Mouse (Mus musculus): Measurements from ENCODE around the gene Rnf227. TPM values are rescaled to one million over a fixed set of nuclear protein-coding genes. Genes with fewer than 3 reads are reported as not detected.

Gene Rnf227
- polyA plus RNA-seq, 1 experiment from 2014 or later: 24.5 TPM

DNA sequence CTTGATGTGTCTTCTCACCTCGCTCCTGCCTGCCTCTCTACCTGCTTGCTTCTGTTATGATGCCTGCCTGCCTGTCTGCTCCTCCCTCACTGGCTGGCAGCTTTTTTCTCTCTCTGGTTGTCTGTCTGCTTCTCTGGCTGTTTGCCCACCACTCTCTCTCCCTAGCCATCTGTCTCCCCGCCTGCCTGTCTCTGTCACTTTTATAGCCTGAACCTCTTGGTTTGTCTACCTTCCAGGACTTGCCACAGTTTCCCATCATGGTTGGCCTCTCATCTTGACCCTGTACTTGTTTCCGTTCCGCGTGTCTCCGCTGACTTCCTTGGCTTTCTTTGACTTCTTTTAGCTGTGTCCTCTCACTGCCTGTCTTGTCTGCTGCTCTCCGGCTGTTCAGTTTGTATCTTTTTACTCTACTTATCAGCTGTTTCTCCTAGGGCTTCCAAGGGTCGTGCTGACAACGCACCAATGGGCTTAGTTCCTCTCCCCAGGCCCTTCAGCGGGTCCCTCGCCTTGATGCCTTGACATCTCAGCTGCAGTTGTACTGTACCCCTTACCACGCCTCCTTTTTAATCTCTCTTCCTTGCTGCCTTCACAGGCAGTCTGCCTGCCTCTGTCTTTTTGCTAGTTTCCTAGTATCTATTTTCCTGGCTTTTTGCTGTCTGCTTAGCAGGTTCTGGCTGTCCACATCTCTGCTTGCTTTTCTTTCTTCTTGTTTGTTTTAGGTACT lies 32.0 kb downstream of the Rnf227 start:
- no peak overlapping the region for H3K9ac ChIP-seq
- H3K27ac ChIP-seq (replicated peaks): peak overlapping the region; percentile 63
- no peaks in the 10 kb centered on the region for H3K27me3 ChIP-seq
- ATAC-seq (ENCODE audit: insufficient number of reproducible peaks, low FRiP score, low TSS enrichment, low read depth): no peak
- H3K4me1 ChIP-seq: peaks cover 30% of the 10 kb centered on the region
- H3K4me3 ChIP-seq (replicated peaks): no peak overlapping the region; the same call in 1 of the 2 replicates
- no peak overlapping the region for H3K4me2 ChIP-seq (replicated peaks)
- H3K9me3 ChIP-seq (replicated peaks): no peaks in the 10 kb centered on the region
- H3K36me3 ChIP-seq: peaks cover 19% of the 10 kb centered on the region; the same call in 1 of the 2 replicates
- 53% methylated on average over 12 of the region's 12 CpGs for WGBS

DNA sequence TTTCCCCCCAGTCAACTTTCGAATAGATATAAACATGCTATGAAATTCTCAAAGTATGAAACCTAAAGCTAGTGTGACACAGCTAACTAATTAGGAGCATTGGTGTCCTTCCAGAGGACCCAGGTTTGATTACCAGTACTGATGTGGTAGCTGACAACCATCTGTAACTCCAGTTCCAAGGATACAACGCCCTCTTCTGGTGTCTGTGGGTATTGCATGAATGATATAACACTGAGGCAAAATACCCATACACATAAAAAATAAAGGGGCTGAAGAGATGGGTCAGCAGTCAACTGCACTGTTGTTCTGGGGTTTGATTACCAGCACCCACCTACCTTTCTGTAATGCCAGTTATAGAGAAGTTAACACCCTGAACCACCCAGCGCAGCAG lies 32.5 kb downstream of the Rnf227 start:
- peak overlapping the region; percentile 63; the same call in 1 of the 2 replicates for H3K27ac ChIP-seq (replicated peaks)
- no peaks in the 10 kb centered on the region for H3K9me3 ChIP-seq (replicated peaks)
- H3K4me1 ChIP-seq: peaks cover 28% of the 10 kb centered on the region
- WGBS: 56% methylated on average over 3 of the region's 3 CpGs
- no peak overlapping the region for H3K9ac ChIP-seq
- ATAC-seq (ENCODE audit: insufficient number of reproducible peaks, low FRiP score, low TSS enrichment, low read depth): no peak
- no peak overlapping the region for H3K4me2 ChIP-seq (replicated peaks)
- H3K27me3 ChIP-seq: no peaks in the 10 kb centered on the region
- no peak overlapping the region for H3K4me3 ChIP-seq (replicated peaks)
- peaks cover 19% of the 10 kb centered on the region; the same call in 1 of the 2 replicates for H3K36me3 ChIP-seq

DNA sequence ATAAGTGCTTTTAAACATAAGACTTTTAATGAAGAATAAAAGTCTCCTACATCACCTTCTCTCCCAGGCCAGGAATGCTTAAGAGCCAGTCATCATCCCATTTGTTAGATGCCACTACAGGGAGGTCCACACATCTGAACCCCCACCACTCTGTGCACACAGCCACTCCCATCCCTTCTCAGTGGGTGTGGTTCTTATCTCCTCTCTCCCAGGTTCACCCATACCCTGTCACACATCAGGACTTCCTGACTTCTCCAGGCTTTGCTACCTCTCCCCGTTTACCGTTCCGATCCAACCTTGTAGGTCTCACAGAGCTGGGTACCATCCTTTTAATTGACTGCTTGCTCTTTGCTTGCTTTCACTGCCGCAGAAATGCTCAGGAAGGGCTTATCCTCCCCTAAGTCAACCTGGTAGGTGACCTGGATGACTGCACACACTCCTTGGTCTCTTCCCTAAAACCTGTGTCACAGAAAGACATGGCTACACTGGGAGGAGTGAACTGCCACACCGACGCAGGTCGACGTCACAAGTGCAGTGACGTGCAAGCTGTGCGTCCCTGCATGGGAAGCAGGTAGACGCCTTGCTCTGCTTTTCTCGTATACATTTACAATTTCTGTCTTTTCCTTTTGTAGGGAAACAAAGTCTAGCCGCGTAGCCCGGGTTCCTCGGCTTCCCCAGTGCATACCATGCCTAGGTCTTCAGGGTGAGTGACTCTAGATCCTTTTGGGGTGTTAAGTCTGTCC lies 33.1 kb downstream of the Rnf227 start:
- WGBS: 94% methylated on average over 16 of the region's 16 CpGs
- Histone ChIP-seq H3K4me3 (replicated peaks) (no peak overlapping the region), H3K27me3 (no peaks in the 10 kb centered on the region), H3K36me3 (peaks cover 19% of the 10 kb centered on the region; the same call in 1 of the 2 replicates), H3K4me1 (peaks cover 22% of the 10 kb centered on the region), H3K9me3 (replicated peaks) (no peaks in the 10 kb centered on the region), H3K9ac (no peak overlapping the region), H3K4me2 (replicated peaks) (no peak overlapping the region), H3K27ac (replicated peaks) (no peak overlapping the region)
- ATAC-seq (ENCODE audit: insufficient number of reproducible peaks, low FRiP score, low TSS enrichment, low read depth): no peak

DNA sequence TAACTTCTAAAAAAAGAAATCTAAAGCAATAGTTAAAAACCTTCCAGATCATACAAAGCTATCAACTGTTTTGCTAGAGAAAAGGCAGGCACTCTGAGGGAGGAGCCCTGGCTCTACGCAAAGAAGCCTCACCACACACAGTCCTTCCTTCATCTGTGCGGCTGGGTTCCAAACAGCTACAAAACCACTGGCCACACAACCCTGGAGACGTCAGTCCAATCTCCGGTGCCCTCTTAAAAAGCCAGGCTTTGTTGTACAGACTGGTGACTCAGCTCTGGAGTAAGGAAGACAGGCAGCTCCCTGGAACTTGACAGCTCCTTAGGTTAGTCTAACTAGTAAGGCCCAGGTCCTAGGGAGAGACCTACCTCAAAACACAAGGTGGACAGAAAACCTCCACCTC lies 35.4 kb downstream of the Rnf227 start:
- H3K27me3 ChIP-seq: no peaks in the 10 kb centered on the region
- no peak overlapping the region for H3K27ac ChIP-seq (replicated peaks)
- WGBS: 71% methylated on average over 4 of the region's 4 CpGs
- no peak overlapping the region for H3K9ac ChIP-seq
- no peak overlapping the region for H3K4me3 ChIP-seq (replicated peaks)
- peaks cover 19% of the 10 kb centered on the region; the same call in 1 of the 2 replicates for H3K36me3 ChIP-seq
- H3K4me2 ChIP-seq (replicated peaks): no peak overlapping the region
- H3K9me3 ChIP-seq (replicated peaks): no peaks in the 10 kb centered on the region
- peaks cover 20% of the 10 kb centered on the region for H3K4me1 ChIP-seq
- ATAC-seq (ENCODE audit: insufficient number of reproducible peaks, low FRiP score, low TSS enrichment, low read depth): no peak

DNA sequence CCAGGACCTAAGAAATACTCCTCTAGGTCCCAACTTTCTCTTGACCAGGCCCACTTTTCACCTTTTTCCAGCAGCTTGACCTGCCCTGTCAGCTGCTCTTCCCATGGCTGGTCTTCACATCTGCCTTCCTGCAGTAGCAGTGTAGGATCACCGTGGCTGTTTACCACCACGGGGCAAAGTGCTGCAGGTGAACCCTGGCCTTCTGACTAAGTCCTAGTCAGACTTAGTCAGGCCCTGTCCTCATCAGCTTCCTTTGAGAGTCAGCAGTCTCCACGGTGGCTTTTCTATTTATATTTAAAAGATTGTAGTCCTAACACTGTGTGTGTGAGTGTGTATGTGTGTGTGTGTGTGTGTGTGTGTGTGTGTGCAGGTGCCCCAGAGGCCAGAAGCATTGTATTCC lies 37.5 kb downstream of the Rnf227 start:
- Histone ChIP-seq H3K4me2 (replicated peaks) (no peak overlapping the region), H3K4me3 (replicated peaks) (no peak overlapping the region), H3K36me3 (peaks cover 16% of the 10 kb centered on the region; the same call in 1 of the 2 replicates), H3K9me3 (replicated peaks) (no peaks in the 10 kb centered on the region), H3K4me1 (0 out of 2 replicates have a peak, but pooled peaks cover 3% of the 10 kb centered on the region), H3K9ac (no peak overlapping the region), H3K27me3 (no peaks in the 10 kb centered on the region), H3K27ac (replicated peaks) (no peak overlapping the region)
- ATAC-seq (ENCODE audit: insufficient number of reproducible peaks, low FRiP score, low TSS enrichment, low read depth): no peak
- WGBS: 66% methylated on average over 3 of the region's 3 CpGs

DNA sequence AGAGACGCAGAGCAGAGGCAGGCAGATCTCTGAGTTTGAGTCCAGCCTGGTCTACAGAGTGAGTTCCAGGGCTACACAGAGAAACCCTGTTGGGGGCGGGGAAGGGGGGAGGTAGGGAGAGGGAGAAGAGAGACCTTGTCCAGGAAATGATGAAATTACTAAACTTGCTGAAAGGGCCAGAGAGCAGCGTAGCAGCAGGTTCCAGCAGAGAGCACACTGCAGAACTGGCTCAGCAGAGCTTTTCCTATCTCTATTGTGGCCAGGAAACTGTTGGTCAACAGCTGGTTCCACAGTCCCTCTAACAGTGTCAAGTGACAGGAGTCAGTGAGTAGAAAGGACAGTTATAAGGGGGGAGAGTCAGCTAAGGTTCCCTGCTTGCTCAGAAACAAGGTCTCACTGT lies 39.3 kb downstream of the Rnf227 start:
- Histone ChIP-seq H3K27me3 (no peaks in the 10 kb centered on the region), H3K4me3 (replicated peaks) (no peak overlapping the region), H3K9ac (no peak overlapping the region), H3K4me1 (0 out of 2 replicates have a peak, but pooled peaks cover 5% of the 10 kb centered on the region), H3K36me3 (0 out of 2 replicates have a peak, but pooled peaks cover 5% of the 10 kb centered on the region), H3K4me2 (replicated peaks) (no peak overlapping the region), H3K27ac (replicated peaks) (no peak overlapping the region), H3K9me3 (replicated peaks) (no peaks in the 10 kb centered on the region)
- no peak for ATAC-seq (ENCODE audit: insufficient number of reproducible peaks, low FRiP score, low TSS enrichment, low read depth)
- 83% methylated on average over 3 of the region's 3 CpGs for WGBS

DNA sequence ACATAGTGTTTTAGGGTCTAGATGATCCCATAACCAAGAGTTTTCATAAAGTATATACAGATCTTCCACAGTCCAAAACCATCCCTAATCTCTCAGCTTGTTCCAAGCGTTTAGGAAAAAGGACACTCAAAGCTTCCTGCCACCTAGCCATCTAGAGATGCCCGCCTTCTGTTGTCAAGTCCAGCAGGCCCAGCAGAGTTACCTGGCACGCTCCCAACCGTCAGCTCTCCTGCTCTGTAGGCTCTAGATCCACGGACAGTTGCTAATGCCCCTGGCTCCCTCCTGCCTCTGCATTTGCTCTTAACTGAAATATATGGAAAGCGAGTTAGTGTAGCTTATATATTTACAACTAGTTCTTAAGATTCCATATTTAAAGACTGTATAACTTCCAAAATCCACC lies 41.1 kb downstream of the Rnf227 start:
- ATAC-seq (ENCODE audit: insufficient number of reproducible peaks, low FRiP score, low TSS enrichment, low read depth): no peak
- no peak overlapping the region for H3K9ac ChIP-seq
- no peak overlapping the region for H3K4me3 ChIP-seq (replicated peaks)

DNA sequence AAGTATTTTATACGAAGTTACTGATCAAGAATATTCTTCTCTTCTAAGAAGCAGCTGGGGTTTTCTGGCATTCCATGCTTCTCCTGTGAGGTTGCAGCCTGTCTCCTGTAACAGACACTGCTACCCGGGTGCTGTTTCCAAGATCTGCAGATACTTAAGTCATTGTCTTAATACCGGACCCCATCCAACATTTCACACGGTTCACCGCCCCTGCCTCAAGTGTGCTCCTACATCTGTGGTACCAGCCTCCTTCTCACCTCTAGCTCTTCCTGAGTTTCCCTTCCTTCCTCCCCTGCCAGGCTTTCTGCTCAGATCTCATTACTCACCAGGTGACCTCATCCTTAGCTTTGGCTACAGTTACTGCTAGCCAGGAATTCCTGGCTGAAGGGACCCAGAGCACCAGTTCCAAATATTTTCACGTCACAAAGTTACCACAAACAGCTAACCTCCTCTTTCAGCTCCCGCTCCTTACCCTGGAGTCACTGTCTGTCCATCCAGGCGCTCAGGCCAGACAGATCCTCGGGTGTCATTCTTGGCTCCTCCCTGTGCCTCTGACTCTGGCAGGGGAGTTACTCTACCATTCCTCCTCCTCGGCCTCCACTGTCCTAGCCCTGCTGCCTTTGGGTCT lies 42.3 kb downstream of the Rnf227 start:
- Histone ChIP-seq H3K9me3 (replicated peaks) (no peaks in the 10 kb centered on the region), H3K4me1 (0 out of 2 replicates have a peak, but pooled peaks cover 5% of the 10 kb centered on the region), H3K27ac (replicated peaks) (no peak overlapping the region), H3K9ac (no peak overlapping the region), H3K36me3 (no peaks in the 10 kb centered on the region), H3K27me3 (no peaks in the 10 kb centered on the region), H3K4me2 (replicated peaks) (no peak overlapping the region), H3K4me3 (replicated peaks) (no peak overlapping the region)
- WGBS: 58% methylated on average over 10 of the region's 10 CpGs
- ATAC-seq (ENCODE audit: insufficient number of reproducible peaks, low FRiP score, low TSS enrichment, low read depth): no peak

More for the DNA sequence above, 41.1 kb downstream of the Rnf227 start:
- 0 out of 2 replicates have a peak, but pooled peaks cover 2% of the 10 kb centered on the region for H3K36me3 ChIP-seq
- H3K27ac ChIP-seq (replicated peaks): no peak overlapping the region
- 77% methylated on average over 6 of the region's 6 CpGs for WGBS
- H3K9me3 ChIP-seq (replicated peaks): no peaks in the 10 kb centered on the region
- H3K27me3 ChIP-seq: no peaks in the 10 kb centered on the region
- H3K4me2 ChIP-seq (replicated peaks): no peak overlapping the region
- 0 out of 2 replicates have a peak, but pooled peaks cover 5% of the 10 kb centered on the region for H3K4me1 ChIP-seq

DNA sequence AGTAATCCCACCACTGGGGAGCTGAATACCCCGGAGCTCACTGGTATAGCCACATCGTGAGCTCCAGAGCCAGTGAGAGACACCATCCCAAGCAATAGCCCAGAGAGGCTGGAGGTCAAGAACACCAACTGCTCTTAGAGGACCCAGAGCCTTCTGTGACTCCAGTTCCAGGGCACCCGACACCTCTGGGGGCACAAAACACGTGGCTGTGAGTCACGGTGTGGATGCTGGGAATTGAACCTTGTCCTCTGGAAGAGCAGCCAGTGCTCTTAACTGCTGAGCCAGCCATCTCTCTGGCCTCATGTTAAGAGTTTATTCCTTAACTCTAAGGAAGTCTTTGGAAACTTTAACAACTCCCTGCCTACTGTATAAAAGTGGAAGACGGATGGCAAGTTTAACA lies 44.7 kb downstream of the Rnf227 start:
- no peak for ATAC-seq (ENCODE audit: insufficient number of reproducible peaks, low FRiP score, low TSS enrichment, low read depth)
- 73% methylated on average over 6 of the region's 6 CpGs for WGBS
- Histone ChIP-seq H3K27ac (replicated peaks) (no peak overlapping the region), H3K4me3 (replicated peaks) (no peak overlapping the region), H3K4me1 (peaks cover 12% of the 10 kb centered on the region), H3K36me3 (no peaks in the 10 kb centered on the region), H3K4me2 (replicated peaks) (no peak overlapping the region), H3K9me3 (replicated peaks) (no peaks in the 10 kb centered on the region), H3K27me3 (no peaks in the 10 kb centered on the region), H3K9ac (no peak overlapping the region)

DNA sequence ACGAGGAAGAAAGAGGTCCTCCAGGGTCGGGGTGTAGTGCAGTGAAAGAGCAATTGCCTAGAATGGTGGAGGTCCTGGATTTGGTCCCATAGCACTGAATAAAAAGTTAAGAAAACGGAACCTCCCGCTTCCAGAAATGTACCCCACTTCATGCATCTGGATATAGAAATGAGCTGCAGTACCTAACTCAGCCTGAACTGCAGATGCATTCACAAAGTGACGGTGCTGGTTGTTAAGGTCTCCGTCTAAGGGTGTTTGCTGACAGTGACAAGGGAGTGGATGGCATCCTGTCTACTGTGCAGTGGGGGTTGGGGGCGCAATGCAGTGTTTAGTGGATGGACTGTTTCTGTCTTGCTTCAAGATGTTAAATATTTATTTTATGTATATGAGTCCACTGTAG lies 46.5 kb downstream of the Rnf227 start:
- Histone ChIP-seq H3K27ac (replicated peaks) (no peak overlapping the region), H3K36me3 (no peaks in the 10 kb centered on the region), H3K9ac (no peak overlapping the region), H3K9me3 (replicated peaks) (no peaks in the 10 kb centered on the region), H3K27me3 (no peaks in the 10 kb centered on the region), H3K4me1 (peaks cover 16% of the 10 kb centered on the region), H3K4me3 (replicated peaks) (no peak overlapping the region), H3K4me2 (replicated peaks) (no peak overlapping the region)
- ATAC-seq (ENCODE audit: insufficient number of reproducible peaks, low FRiP score, low TSS enrichment, low read depth): no peak
- 82% methylated on average over 7 of the region's 7 CpGs for WGBS

DNA sequence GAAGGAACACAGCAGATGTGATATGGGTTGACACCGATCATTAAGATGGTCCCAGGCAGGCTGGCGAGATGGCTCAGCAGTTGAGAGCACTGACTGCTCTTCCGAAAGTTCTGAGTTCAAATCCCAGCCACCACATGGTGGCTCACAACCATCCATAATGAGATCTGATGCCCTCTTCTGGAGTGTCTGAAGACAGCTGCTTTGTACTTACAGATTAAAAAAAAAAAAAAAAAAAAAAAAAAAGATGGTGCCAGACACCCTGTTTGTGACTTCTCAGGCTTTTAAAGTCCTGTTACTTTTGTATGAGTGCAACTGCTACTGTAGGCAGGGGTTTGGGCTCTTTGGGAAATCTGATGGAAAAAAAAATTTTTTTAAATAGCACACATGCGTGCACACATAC lies 48.4 kb downstream of the Rnf227 start:
- WGBS: 94% methylated on average over 4 of the region's 4 CpGs
- no peaks in the 10 kb centered on the region for H3K27me3 ChIP-seq
- H3K4me1 ChIP-seq: peaks cover 11% of the 10 kb centered on the region
- H3K9me3 ChIP-seq (replicated peaks): no peaks in the 10 kb centered on the region
- no peak for ATAC-seq (ENCODE audit: insufficient number of reproducible peaks, low FRiP score, low TSS enrichment, low read depth)
- no peak overlapping the region for H3K27ac ChIP-seq (replicated peaks)
- H3K4me2 ChIP-seq (replicated peaks): no peak overlapping the region
- H3K36me3 ChIP-seq: peaks cover 5% of the 10 kb centered on the region; the same call in 1 of the 2 replicates
- H3K4me3 ChIP-seq (replicated peaks): no peak overlapping the region
- H3K9ac ChIP-seq: no peak overlapping the region
